Mouse (Mus musculus): ENCODE measurements around the gene Slc35b4. TPM values are rescaled to one million over a fixed set of nuclear protein-coding genes. Genes with fewer than 3 reads are reported as not detected.

The Slc35b4 gene
- polyA plus RNA-seq, 1 experiment = 4.3 TPM

GRCm38 (mm10) chr6:34193708-34194475 is 17.0 kb upstream of the Slc35b4 start:
- 39% methylated on average over 12 of the region's 12 CpGs for WGBS

GRCm38 (mm10) chr6:34191401-34191800 is 14.5 kb upstream of the Slc35b4 start:
- no peaks in the 10 kb centered on the region for H3K27me3 ChIP-seq (ENCODE audit: control insufficient read depth, insufficient read depth, low read length)
- no peak overlapping the region for H3K27ac ChIP-seq (ENCODE audit: insufficient read depth, low read depth, low read length)
- no peak for TF ChIP-seq POLR2A (IDR thresholded peaks at IDR 0.05; ENCODE audit: low read depth, low read length)
- TF ChIP-seq CTCF (IDR thresholded peaks at IDR 0.05; ENCODE audit: extremely low read depth, insufficient read length, insufficient replicate concordance, low read depth, low read length) = no peak
- 92% methylated on average over 8 of the region's 8 CpGs for WGBS
- no peaks in the 10 kb centered on the region for H3K36me3 ChIP-seq (ENCODE audit: control insufficient read depth, insufficient read depth, low read length)
- H3K4me3 ChIP-seq (ENCODE audit: low read depth, low read length) = no peak overlapping the region
- H3K4me1 ChIP-seq (ENCODE audit: control insufficient read depth, insufficient read depth, insufficient read length, low read length) = no peaks in the 10 kb centered on the region

More at GRCm38 (mm10) chr6:34193708-34194475, 17.0 kb upstream of the Slc35b4 start:
- Histone ChIP-seq H3K4me3 (ENCODE audit: low read depth, low read length) (no peak overlapping the region), H3K4me1 (ENCODE audit: control insufficient read depth, insufficient read depth, insufficient read length, low read length) (no peaks in the 10 kb centered on the region), H3K36me3 (ENCODE audit: control insufficient read depth, insufficient read depth, low read length) (no peaks in the 10 kb centered on the region), H3K27me3 (ENCODE audit: control insufficient read depth, insufficient read depth, low read length) (no peaks in the 10 kb centered on the region), H3K27ac (ENCODE audit: insufficient read depth, low read depth, low read length) (no peak overlapping the region)
- TF ChIP-seq POLR2A (IDR thresholded peaks at IDR 0.05; ENCODE audit: low read depth, low read length) (no peak), CTCF (IDR thresholded peaks at IDR 0.05; ENCODE audit: extremely low read depth, insufficient read length, insufficient replicate concordance, low read depth, low read length) (peak; percentile 73; the same call in 1 of the 2 replicates)

- 74% methylated on average over 3 of the region's 3 CpGs for whole genome bisulfite sequencing
- no peak for TF ChIP-seq CTCF (IDR thresholded peaks at IDR 0.05; ENCODE audit: extremely low read depth, insufficient read length, insufficient replicate concordance, low read depth, low read length)
- no peak for TF ChIP-seq POLR2A (IDR thresholded peaks at IDR 0.05; ENCODE audit: low read depth, low read length)
- Histone ChIP-seq H3K27me3 (ENCODE audit: control insufficient read depth, insufficient read depth, low read length) (no peaks in the 10 kb centered on the region), H3K36me3 (ENCODE audit: control insufficient read depth, insufficient read depth, low read length) (no peaks in the 10 kb centered on the region), H3K27ac (ENCODE audit: insufficient read depth, low read depth, low read length) (no peak overlapping the region), H3K4me3 (ENCODE audit: low read depth, low read length) (no peak overlapping the region), H3K4me1 (ENCODE audit: control insufficient read depth, insufficient read depth, insufficient read length, low read length) (no peaks in the 10 kb centered on the region)
Measured at GRCm38 (mm10) chr6:34189494-34189893, 12.6 kb upstream of the Slc35b4 start.

GRCm38 (mm10) chr6:34187986-34188599 is 11.2 kb upstream of the Slc35b4 start:
- Histone ChIP-seq H3K36me3 (ENCODE audit: control insufficient read depth, insufficient read depth, low read length) (no peaks in the 10 kb centered on the region), H3K27ac (ENCODE audit: insufficient read depth, low read depth, low read length) (no peak overlapping the region), H3K4me3 (ENCODE audit: low read depth, low read length) (no peak overlapping the region), H3K27me3 (ENCODE audit: control insufficient read depth, insufficient read depth, low read length) (no peaks in the 10 kb centered on the region), H3K4me1 (ENCODE audit: control insufficient read depth, insufficient read depth, insufficient read length, low read length) (no peaks in the 10 kb centered on the region)
- no peak for TF ChIP-seq POLR2A (IDR thresholded peaks at IDR 0.05; ENCODE audit: low read depth, low read length)
- TF ChIP-seq CTCF (IDR thresholded peaks at IDR 0.05; ENCODE audit: extremely low read depth, insufficient read length, insufficient replicate concordance, low read depth, low read length) = no peak
- 59% methylated on average over 7 of the region's 7 CpGs for WGBS

- no peaks in the 10 kb centered on the region for H3K27me3 ChIP-seq (ENCODE audit: control insufficient read depth, insufficient read depth, low read length)
- H3K4me3 ChIP-seq (ENCODE audit: low read depth, low read length) = no peak overlapping the region
- H3K4me1 ChIP-seq (ENCODE audit: control insufficient read depth, insufficient read depth, insufficient read length, low read length) = no peaks in the 10 kb centered on the region
- no peaks in the 10 kb centered on the region for H3K36me3 ChIP-seq (ENCODE audit: control insufficient read depth, insufficient read depth, low read length)
- no peak overlapping the region for H3K27ac ChIP-seq (ENCODE audit: insufficient read depth, low read depth, low read length)
- TF ChIP-seq POLR2A (IDR thresholded peaks at IDR 0.05; ENCODE audit: low read depth, low read length) (no peak), CTCF (IDR thresholded peaks at IDR 0.05; ENCODE audit: extremely low read depth, insufficient read length, insufficient replicate concordance, low read depth, low read length) (no peak)
- WGBS = 62% methylated on average over 2 of the region's 2 CpGs
Measured at GRCm38 (mm10) chr6:34187273-34187863, 10.5 kb upstream of the Slc35b4 start.

- Histone ChIP-seq H3K27me3 (ENCODE audit: control insufficient read depth, insufficient read depth, low read length) (no peaks in the 10 kb centered on the region), H3K4me1 (ENCODE audit: control insufficient read depth, insufficient read depth, insufficient read length, low read length) (no peaks in the 10 kb centered on the region), H3K36me3 (ENCODE audit: control insufficient read depth, insufficient read depth, low read length) (no peaks in the 10 kb centered on the region), H3K4me3 (ENCODE audit: low read depth, low read length) (no peak overlapping the region), H3K27ac (ENCODE audit: insufficient read depth, low read depth, low read length) (no peak overlapping the region)
- no peak for TF ChIP-seq POLR2A (IDR thresholded peaks at IDR 0.05; ENCODE audit: low read depth, low read length)
- TF ChIP-seq CTCF (IDR thresholded peaks at IDR 0.05; ENCODE audit: extremely low read depth, insufficient read length, insufficient replicate concordance, low read depth, low read length) = no peak
- 79% methylated on average over 3 of the region's 3 CpGs for WGBS
Measured at GRCm38 (mm10) chr6:34183326-34183725, 6.4 kb upstream of the Slc35b4 start.

- TF ChIP-seq POLR2A (IDR thresholded peaks at IDR 0.05; ENCODE audit: low read depth, low read length) = no peak
- TF ChIP-seq CTCF (IDR thresholded peaks at IDR 0.05; ENCODE audit: extremely low read depth, insufficient read length, insufficient replicate concordance, low read depth, low read length) = no peak
- Histone ChIP-seq H3K4me3 (ENCODE audit: low read depth, low read length) (no peak overlapping the region), H3K27ac (ENCODE audit: insufficient read depth, low read depth, low read length) (no peak overlapping the region), H3K27me3 (ENCODE audit: control insufficient read depth, insufficient read depth, low read length) (no peaks in the 10 kb centered on the region), H3K36me3 (ENCODE audit: control insufficient read depth, insufficient read depth, low read length) (no peaks in the 10 kb centered on the region), H3K4me1 (ENCODE audit: control insufficient read depth, insufficient read depth, insufficient read length, low read length) (no peaks in the 10 kb centered on the region)
- 58% methylated on average over 3 of the region's 3 CpGs for WGBS
Measured at GRCm38 (mm10) chr6:34181961-34182360, 5.0 kb upstream of the Slc35b4 start.

Measured in small intestine, adult 2 months (tissue).